Mouse (Mus musculus) hindbrain, embryonic 11.5 days (tissue): Measurements from ENCODE around the gene Ptcd2. TPM values are rescaled to one million over a fixed set of nuclear protein-coding genes. Genes with fewer than 3 reads are reported as not detected.
"Not testable (repeated sequence)": the region's sequence is repeated elsewhere in the genome, so short reads cannot be mapped to it uniquely, and the experiment has no call there.

Experiments
- ATAC-seq: fragments of 200-750 bp; cut with Nextera tagmentation; 2 replicates; pipeline ENCODE4 v1.8.0; 2017; ENCODE audit warnings: mild to moderate bottlenecking, moderate TSS enrichment, moderate library complexity; ENCODE audit not compliant: low FRiP score
- DNase-seq: peaks from one replicate; pipeline ENCODE4 v3.0.0-alpha.2; 2015; ENCODE audit warnings: low spot score
- H3K27ac ChIP-seq: fragments of 300-500 bp; sonication (generic); 2 replicates; pipeline ENCODE4 v1.5.1; 2014; ENCODE audit warnings: mild to moderate bottlenecking, low read depth, low read length
- H3K27me3 ChIP-seq: fragments of 300-500 bp; sonication (generic); 2 replicates; pipeline ENCODE4 v1.6.1; 2014; ENCODE audit warnings: mild to moderate bottlenecking, low read length, moderate library complexity, mixed read lengths; ENCODE audit not compliant: control insufficient read depth, insufficient read depth
- H3K36me3 ChIP-seq: fragments of 300-500 bp; sonication (generic); 2 replicates; pipeline ENCODE4 v1.6.1; 2014; ENCODE audit warnings: mild to moderate bottlenecking, low read length, moderate library complexity, mixed read lengths; ENCODE audit not compliant: control insufficient read depth, insufficient read depth
- H3K4me1 ChIP-seq: fragments of 300-500 bp; sonication (generic); replicated peaks from 2 replicates; pipeline ENCODE4 v1.6.1; 2014; ENCODE audit warnings: low read length, mixed read lengths; ENCODE audit not compliant: control insufficient read depth, insufficient read depth
- H3K4me2 ChIP-seq: fragments of 300-500 bp; sonication (generic); replicated peaks from 2 replicates; pipeline ENCODE4 v1.6.1; 2014; ENCODE audit warnings: mild to moderate bottlenecking, low read depth, low read length
- H3K4me3 ChIP-seq: fragments of 300-500 bp; sonication (generic); 2 replicates; pipeline ENCODE4 v1.5.1; 2014; ENCODE audit warnings: low read depth, low read length
- H3K9ac ChIP-seq: fragments of 300-500 bp; sonication (generic); 2 replicates; pipeline ENCODE4 v1.6.1; 2014; ENCODE audit warnings: low read depth, low read length
- H3K9me3 ChIP-seq: fragments of 300-500 bp; sonication (generic); 2 replicates; pipeline ENCODE4 v1.6.1; 2016; ENCODE audit warnings: low read length; ENCODE audit not compliant: control insufficient read depth
- WGBS: fragments of 180-500 bp; shearing (Covaris S2); extraction: QIAGEN DNeasy Blood & Tissue Kit; methylation state at CpG from one replicate; pipeline ENCODE4 v1.1.7; 2014; 5-methylcytosine and 5-hydroxymethylcytosine counted together
- polyA plus RNA-seq: library from polyadenylated mRNA; unstranded; fragments of >200 nt; fragmentation: Nextera tagmentation; extraction: Ambion mirVana; gene quantifications from 2 replicates; pipeline ENCODE4 v1.2.1, GENCODE M21; 2014

Ptcd2 gene
- polyA plus RNA-seq, 1 experiment from 2014 or later, result 51.9 TPM

DNA sequence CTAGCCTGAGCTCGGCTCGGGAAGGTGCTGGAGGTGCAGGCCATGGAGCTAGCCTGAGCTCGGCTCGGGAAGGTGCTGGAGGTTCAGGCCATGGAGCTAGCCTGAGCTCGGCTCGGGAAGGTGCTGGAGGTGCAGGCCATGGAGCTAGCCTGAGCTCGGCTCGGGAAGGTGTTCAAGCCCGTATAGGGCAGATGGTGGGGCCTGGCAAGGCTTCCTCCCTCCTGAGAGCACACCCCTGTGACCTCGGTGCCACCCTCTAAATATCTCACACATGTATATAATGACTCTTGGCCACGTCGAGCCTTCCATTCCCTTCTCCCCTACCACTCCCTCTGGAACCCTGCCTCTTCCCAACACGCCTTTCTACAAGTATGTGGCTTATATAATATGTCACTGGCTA is 21.6 kb downstream of the Ptcd2 start:
- not testable (repeated sequence) for ATAC-seq, H3K27me3 ChIP-seq, H3K27ac ChIP-seq, H3K4me2 ChIP-seq, H3K4me3 ChIP-seq, H3K9me3 ChIP-seq, H3K9ac ChIP-seq, H3K4me1 ChIP-seq, DNase-seq, H3K36me3 ChIP-seq
- 93% methylated on average over 11 of the region's 13 CpGs for WGBS

DNA sequence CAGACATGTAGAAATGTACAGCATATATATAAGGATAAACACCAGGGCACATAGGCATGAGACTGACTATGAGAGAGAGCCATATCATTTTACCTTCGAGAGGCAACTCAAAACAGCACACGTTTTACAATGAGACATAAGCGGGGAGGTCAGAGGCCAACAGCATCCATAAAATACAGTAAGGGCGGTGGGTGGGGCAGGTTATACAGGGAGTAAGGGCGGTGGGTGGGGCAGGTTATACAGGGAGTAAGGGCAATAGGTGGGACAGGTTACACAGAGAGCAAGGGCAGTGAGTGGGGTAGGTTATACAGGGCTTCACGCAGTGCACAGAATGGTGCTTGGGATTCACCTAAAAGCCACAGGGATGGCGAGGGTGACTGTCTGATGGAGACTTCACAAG is 24.1 kb downstream of the Ptcd2 start:
- H3K4me2 ChIP-seq, result no peak overlapping the region
- ATAC-seq, result no peak
- no peak overlapping the region for H3K9ac ChIP-seq
- H3K27me3 ChIP-seq, result no peaks in the 10 kb centered on the region
- H3K36me3 ChIP-seq, result no peaks in the 10 kb centered on the region
- H3K27ac ChIP-seq, result no peak overlapping the region
- WGBS, result 92% methylated on average over 7 of the region's 7 CpGs
- no peak for DNase-seq
- H3K9me3 ChIP-seq, result no peaks in the 10 kb centered on the region
- H3K4me1 ChIP-seq, result no peaks in the 10 kb centered on the region
- H3K4me3 ChIP-seq, result no peak overlapping the region

DNA sequence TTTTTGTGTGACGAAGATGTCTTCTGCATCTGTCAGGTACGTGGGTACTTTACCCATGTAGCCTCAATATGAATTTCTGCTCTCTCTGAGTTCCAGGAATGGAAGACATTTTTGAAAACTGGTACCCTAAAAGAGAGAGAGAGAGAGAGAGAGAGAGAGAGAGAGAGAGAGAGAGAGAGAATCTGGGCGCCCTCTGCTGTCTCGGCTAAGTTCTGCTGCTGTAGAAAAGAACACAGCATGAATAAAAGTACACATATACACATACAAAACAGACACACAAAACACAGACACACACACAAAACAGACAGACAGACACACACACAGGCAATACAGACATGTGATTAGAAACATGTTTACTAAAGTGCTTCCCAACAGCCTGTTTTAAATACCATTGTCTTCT is 27.4 kb downstream of the Ptcd2 start:
- no peaks in the 10 kb centered on the region for H3K36me3 ChIP-seq
- WGBS, result 55% methylated on average over 4 of the region's 4 CpGs
- H3K9me3 ChIP-seq, result no peaks in the 10 kb centered on the region
- H3K27ac ChIP-seq, result no peak overlapping the region
- H3K4me2 ChIP-seq, result no peak overlapping the region
- no peak overlapping the region for H3K4me3 ChIP-seq
- H3K27me3 ChIP-seq, result no peaks in the 10 kb centered on the region
- H3K9ac ChIP-seq, result no peak overlapping the region
- DNase-seq, result peak; percentile 47
- H3K4me1 ChIP-seq, result no peaks in the 10 kb centered on the region
- ATAC-seq, result no peak

DNA sequence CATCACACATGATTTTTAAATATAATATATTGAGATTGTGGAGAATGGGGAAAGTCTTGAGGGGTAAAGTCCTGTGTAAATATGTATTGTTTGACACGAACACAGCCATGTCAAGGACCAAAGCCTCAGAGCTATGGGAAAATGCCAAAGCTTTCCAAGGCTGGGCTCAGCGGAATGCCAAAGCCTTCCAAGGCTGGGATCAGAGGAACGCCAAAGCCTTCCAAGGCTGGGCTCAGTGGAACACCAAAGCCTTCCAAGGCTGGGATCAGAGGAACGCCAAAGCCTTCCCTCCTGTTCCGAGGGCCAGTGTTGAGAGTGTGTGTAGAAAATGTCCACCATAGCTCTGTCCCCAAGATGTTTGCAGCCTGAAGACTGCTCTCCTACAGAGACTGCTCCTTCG is 28.1 kb downstream of the Ptcd2 start:
- H3K9me3 ChIP-seq, result no peaks in the 10 kb centered on the region
- 90% methylated on average over 6 of the region's 6 CpGs for WGBS

DNA sequence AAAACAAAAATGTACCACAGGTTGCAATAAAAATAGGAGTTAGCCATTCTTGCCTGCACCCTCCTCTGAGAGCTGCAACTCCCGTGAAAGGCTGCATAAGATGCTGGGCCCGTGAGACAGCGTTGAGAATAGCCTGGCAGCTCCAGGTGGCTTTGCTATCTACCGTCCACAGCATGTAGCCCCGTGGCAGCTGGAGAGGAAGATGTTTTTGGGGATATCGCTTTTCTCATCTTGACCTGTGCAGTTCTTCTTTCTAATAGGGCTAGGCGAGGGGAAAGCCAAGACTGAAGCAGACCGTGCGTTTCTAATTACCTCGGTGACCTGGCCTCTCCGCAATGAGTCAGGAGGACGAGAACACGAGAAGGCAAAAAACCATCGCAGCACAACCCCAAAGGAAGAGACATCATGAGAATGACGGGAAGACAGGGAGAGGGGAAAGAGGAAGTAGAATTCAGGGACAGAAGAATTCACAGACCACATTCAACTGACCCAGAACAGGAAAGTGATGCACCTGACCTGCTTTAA is 29.8 kb downstream of the Ptcd2 start:
- H3K4me3 ChIP-seq, result no peak overlapping the region
- H3K27me3 ChIP-seq, result no peaks in the 10 kb centered on the region
- ATAC-seq (no peak), DNase-seq (no peak)
- H3K9ac ChIP-seq, result no peak overlapping the region
- no peaks in the 10 kb centered on the region for H3K9me3 ChIP-seq
- no peak overlapping the region for H3K4me2 ChIP-seq
- H3K27ac ChIP-seq, result no peak overlapping the region
- no peaks in the 10 kb centered on the region for H3K4me1 ChIP-seq
- WGBS, result 76% methylated on average over 15 of the region's 15 CpGs
- no peaks in the 10 kb centered on the region for H3K36me3 ChIP-seq

More for the DNA sequence above, 28.1 kb downstream of the Ptcd2 start:
- H3K4me3 ChIP-seq, result no peak overlapping the region
- no peaks in the 10 kb centered on the region for H3K4me1 ChIP-seq
- no peaks in the 10 kb centered on the region for H3K27me3 ChIP-seq
- no peaks in the 10 kb centered on the region for H3K36me3 ChIP-seq
- H3K9ac ChIP-seq, result no peak overlapping the region
- H3K4me2 ChIP-seq, result no peak overlapping the region
- no peak overlapping the region for H3K27ac ChIP-seq
- ATAC-seq (no peak), DNase-seq (no peak)

DNA sequence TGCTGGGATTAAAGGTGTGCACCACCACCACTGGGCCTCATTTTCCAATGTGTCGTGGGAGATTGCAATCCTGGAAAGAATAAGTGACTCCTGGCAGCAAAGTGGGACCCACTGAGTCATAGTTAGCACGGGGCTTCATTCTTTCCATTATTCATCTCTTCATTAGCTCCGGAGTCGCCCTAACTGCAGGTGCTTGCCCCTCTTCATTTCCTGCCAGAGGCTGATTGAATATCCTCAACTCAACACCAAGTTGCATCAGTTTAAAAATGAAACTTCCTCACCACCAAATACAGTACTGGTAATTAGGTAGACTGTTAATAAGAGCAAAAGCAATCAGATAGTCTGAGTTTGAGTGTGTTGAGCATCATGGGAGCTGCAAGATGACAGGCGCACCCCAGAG is 30.4 kb downstream of the Ptcd2 start:
- no peak overlapping the region for H3K4me3 ChIP-seq
- H3K36me3 ChIP-seq, result no peaks in the 10 kb centered on the region
- no peaks in the 10 kb centered on the region for H3K9me3 ChIP-seq
- no peaks in the 10 kb centered on the region for H3K4me1 ChIP-seq
- no peak for DNase-seq
- H3K4me2 ChIP-seq, result no peak overlapping the region
- no peak overlapping the region for H3K9ac ChIP-seq
- ATAC-seq, result no peak
- no peaks in the 10 kb centered on the region for H3K27me3 ChIP-seq
- 89% methylated on average over 5 of the region's 5 CpGs for WGBS
- no peak overlapping the region for H3K27ac ChIP-seq

DNA sequence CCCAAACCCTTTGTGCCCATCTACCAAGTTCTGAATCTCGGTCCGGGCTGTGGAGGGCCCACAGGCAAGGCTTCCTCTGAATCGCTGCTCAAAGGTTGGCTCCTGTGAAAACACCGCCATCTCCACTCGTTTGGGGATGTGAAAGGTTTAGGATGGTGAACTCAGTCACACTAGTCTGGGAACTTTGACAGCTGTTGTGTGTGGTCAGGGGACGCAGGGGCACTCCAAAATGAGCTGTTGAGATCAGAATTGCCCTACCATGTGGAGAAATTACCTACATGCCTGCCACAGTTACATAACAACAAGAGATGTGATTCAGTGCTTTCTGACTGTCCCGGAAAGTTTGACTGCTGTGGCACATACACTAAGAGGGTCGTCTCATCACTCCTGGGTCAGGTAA is 36.1 kb downstream of the Ptcd2 start:
- ATAC-seq (no peak), DNase-seq (no peak)
- no peak overlapping the region for H3K4me3 ChIP-seq
- H3K4me2 ChIP-seq, result no peak overlapping the region
- H3K27ac ChIP-seq, result no peak overlapping the region
- H3K9me3 ChIP-seq, result no peaks in the 10 kb centered on the region
- H3K4me1 ChIP-seq, result no peaks in the 10 kb centered on the region
- H3K27me3 ChIP-seq, result no peaks in the 10 kb centered on the region
- H3K36me3 ChIP-seq, result no peaks in the 10 kb centered on the region
- H3K9ac ChIP-seq, result no peak overlapping the region
- 89% methylated on average over 8 of the region's 8 CpGs for WGBS

DNA sequence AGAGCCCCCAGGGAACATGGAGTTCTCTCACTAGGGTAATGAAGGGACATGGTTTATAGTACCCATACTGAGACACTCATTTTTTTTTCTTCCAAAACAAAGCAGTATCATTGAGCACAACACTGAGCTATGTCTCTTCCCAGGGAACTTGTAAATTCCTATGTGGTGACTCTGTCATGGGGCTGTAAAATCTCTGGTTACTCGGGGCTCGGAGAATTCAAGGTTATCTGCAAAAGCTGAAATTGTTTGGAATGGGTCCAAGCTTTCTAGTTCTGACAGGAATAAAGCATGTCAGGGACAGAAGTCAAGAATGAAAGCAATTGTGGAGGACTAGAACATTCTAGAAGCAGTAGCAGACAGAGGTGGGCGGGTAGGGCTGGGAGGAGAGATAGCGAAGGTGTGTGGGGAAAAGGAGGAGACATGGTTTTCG is 36.6 kb downstream of the Ptcd2 start:
- H3K36me3 ChIP-seq, result no peaks in the 10 kb centered on the region
- no peak overlapping the region for H3K4me3 ChIP-seq
- ATAC-seq (no peak), DNase-seq (no peak)
- WGBS, result 87% methylated on average over 5 of the region's 5 CpGs
- H3K9me3 ChIP-seq, result no peaks in the 10 kb centered on the region
- H3K9ac ChIP-seq, result no peak overlapping the region
- no peak overlapping the region for H3K27ac ChIP-seq
- no peak overlapping the region for H3K4me2 ChIP-seq
- no peaks in the 10 kb centered on the region for H3K27me3 ChIP-seq
- H3K4me1 ChIP-seq, result no peaks in the 10 kb centered on the region

DNA sequence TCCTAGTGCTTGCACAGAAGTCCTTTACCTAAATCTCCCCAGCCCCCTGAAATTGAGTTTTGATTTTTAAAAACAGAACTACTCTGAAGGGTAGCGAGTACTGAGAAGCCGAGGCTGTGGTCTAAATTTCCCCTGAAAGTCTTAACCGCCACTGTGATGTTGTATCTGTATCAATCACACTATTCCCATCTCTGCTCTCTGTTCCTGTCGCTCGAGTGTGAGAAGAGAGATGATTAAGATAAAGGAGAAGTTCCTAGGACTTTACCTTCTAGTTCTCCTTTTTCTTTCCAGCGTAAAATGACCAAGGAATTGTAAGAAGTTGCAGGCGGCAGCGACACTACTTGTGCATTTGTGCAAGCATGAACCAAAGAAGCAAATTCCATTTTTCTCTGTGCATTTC is 38.3 kb downstream of the Ptcd2 start:
- ATAC-seq (no peak), DNase-seq (no peak)
- 93% methylated on average over 8 of the region's 8 CpGs for WGBS
- H3K27ac ChIP-seq, result no peak overlapping the region
- no peak overlapping the region for H3K4me3 ChIP-seq
- H3K9ac ChIP-seq, result no peak overlapping the region
- H3K36me3 ChIP-seq, result no peaks in the 10 kb centered on the region
- no peaks in the 10 kb centered on the region for H3K4me1 ChIP-seq
- H3K4me2 ChIP-seq, result no peak overlapping the region
- no peaks in the 10 kb centered on the region for H3K9me3 ChIP-seq
- no peaks in the 10 kb centered on the region for H3K27me3 ChIP-seq
